Mouse (Mus musculus) kidney, adult 2 months (tissue): ENCODE data around the gene Thoc3. TPM values are rescaled to one million over a fixed set of nuclear protein-coding genes. Genes with fewer than 3 reads are reported as not detected.

Experiments used
- DNase-seq: peaks from one replicate; pipeline ENCODE4 v3.0.0; 2021
- H3K27ac ChIP-seq: fragments of 200-500 bp; 2 replicates; pipeline ENCODE4 v1.5.1; 2012; ENCODE audit warnings: low read depth, low read length, control low read depth, inconsistent platforms; ENCODE audit not compliant: insufficient read depth
- H3K27me3 ChIP-seq: fragments of 200-500 bp; replicated peaks from 2 replicates; pipeline ENCODE4 v1.6.1; 2012; ENCODE audit warnings: mild to moderate bottlenecking, moderate library complexity, low read length, inconsistent platforms; ENCODE audit not compliant: control insufficient read depth, insufficient read depth
- H3K36me3 ChIP-seq: fragments of 200-500 bp; 2 replicates; pipeline ENCODE4 v1.6.1; 2012; ENCODE audit warnings: mild to moderate bottlenecking, moderate library complexity, low read length, inconsistent platforms; ENCODE audit not compliant: control insufficient read depth, insufficient read depth
- H3K4me1 ChIP-seq: fragments of 200-500 bp; 2 replicates; pipeline ENCODE4 v1.6.1; 2011; ENCODE audit warnings: low read length; ENCODE audit not compliant: control insufficient read depth, insufficient read depth
- H3K4me3 ChIP-seq: fragments of 200-500 bp; 2 replicates; pipeline ENCODE4 v1.5.1; 2011; ENCODE audit warnings: mild to moderate bottlenecking, low read depth, low read length, control low read depth; ENCODE audit not compliant: insufficient read depth
- CTCF ChIP-seq: fragments of 200-500 bp; conservative IDR thresholded peaks from 2 replicates; pipeline ENCODE4 v1.5.1; 2011; ENCODE audit warnings: low read depth, mild to moderate bottlenecking, control low read depth, low read length, moderate library complexity, mixed read lengths; ENCODE audit not compliant: insufficient read depth, insufficient read length
- POLR2A ChIP-seq: fragments of 200-500 bp; IDR thresholded peaks from one replicate; pipeline ENCODE4 v1.6.1; 2011; ENCODE audit warnings: low read depth, low read length, control low read depth
- WGBS: fragments of 180-500 bp; shearing (Covaris S2); methylation state at CpG from one replicate; pipeline ENCODE4 v1.1.7; 2018; 5-methylcytosine and 5-hydroxymethylcytosine counted together
- polyA plus RNA-seq: library from polyadenylated mRNA; depleted of rRNA; stranded (reverse); fragments of >200 nt; gene quantifications from 2 replicates; pipeline ENCODE4 v1.2.3, GENCODE M21; 2012; rRNA removed

The Thoc3 gene
- polyA plus RNA-seq, 1 experiment = 20.3 TPM

DNA sequence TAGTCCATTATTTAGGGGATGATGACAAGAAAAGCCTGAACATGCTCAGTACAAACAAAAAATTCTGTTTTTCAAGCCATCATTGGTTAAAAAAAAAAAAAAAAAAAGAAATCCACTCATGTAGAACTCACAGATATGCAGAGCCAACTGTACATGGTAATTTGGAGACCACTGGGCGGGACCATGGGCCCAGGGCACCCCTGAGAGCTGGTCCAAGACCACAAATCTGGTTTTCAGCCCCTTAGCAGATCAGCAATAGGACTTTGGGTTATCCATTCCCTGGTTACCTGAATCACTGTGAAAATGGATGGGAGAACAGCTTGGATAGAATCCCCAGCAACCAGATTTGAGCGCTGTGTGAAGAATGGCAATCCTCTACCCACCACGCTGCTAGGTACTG is 57.0 kb downstream of the Thoc3 start:
- TF ChIP-seq POLR2A = no peak
- TF ChIP-seq CTCF = no peak
- Histone ChIP-seq H3K4me1 (no peaks in the 10 kb centered on the region), H3K27ac (no peak overlapping the region), H3K4me3 (no peak overlapping the region), H3K36me3 (no peaks in the 10 kb centered on the region), H3K27me3 (no peaks in the 10 kb centered on the region)
- WGBS = 93% methylated on average over 3 of the region's 3 CpGs
- no peak for DNase-seq

Other genes with a start within 250 kb of the Thoc3 start
- 11.8 and 15.5 TPM in 2 replicates for gene Cplx2, start 97.5 kb downstream of the Thoc3 start, polyA plus RNA-seq
- gene Simc1, start 34.9 kb upstream of the Thoc3 start, polyA plus RNA-seq = 7.5 and 9.1 TPM in 2 replicates
- gene 4833439L19Rik, start 96.6 kb upstream of the Thoc3 start, polyA plus RNA-seq = 701 and 716 TPM in 2 replicates
- gene Arl10, start 106.2 kb upstream of the Thoc3 start, polyA plus RNA-seq = 20.1 and 23.3 TPM in 2 replicates
- gene Nop16, start 121.2 kb upstream of the Thoc3 start, polyA plus RNA-seq = 13.7 and 19.0 TPM in 2 replicates
- gene Higd2a, start 121.4 kb upstream of the Thoc3 start, polyA plus RNA-seq = 365 and 419 TPM in 2 replicates
- gene Cltb, start 142.5 kb upstream of the Thoc3 start, polyA plus RNA-seq = 102 and 119 TPM in 2 replicates
- 26.3 and 27.9 TPM in 2 replicates for gene Faf2, start 152.9 kb upstream of the Thoc3 start, polyA plus RNA-seq
- gene Rnf44, start 225.1 kb upstream of the Thoc3 start, polyA plus RNA-seq = 191 and 192 TPM in 2 replicates
- 31.3 and 37.9 TPM in 2 replicates for gene Cdhr2, start 232.6 kb upstream of the Thoc3 start, polyA plus RNA-seq